Mouse (Mus musculus): ENCODE measurements at regions not wholly inside any gene's neighbourhood (a gene's known extent, or its start where the extent isn't known, plus 50 kb on each side); places are given as distances from the start of the nearest gene placed in this dataset.
A peak's percentile ranks its signal among the peaks of the same experiment; 100 is the strongest.

DNA sequence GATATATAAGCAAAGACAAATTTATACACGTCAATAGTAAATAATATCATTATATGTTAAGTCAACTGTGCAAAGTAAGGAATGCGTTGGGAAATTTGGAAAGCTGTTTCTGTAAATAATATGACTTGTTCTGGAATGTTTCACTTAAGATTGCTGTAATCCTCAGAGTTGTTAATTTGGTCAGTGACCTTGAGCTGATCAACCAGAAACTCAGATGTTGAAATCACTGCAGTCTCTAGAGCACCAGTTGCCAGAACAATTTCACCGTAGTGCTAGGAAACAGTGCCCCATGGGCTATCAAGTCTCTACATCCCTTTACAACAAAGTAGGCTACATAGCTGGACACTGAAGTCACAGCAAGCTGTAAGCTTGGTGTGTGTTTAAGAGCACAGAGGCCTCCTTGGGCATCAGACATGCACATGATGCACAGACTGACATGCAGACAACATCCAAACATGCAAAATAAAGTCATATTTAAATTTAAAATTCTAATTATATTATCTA, 212.6 kb downstream of the Pik3r1 start:
- no peak for DNase-seq (ENCODE audit: low spot score)

DNA sequence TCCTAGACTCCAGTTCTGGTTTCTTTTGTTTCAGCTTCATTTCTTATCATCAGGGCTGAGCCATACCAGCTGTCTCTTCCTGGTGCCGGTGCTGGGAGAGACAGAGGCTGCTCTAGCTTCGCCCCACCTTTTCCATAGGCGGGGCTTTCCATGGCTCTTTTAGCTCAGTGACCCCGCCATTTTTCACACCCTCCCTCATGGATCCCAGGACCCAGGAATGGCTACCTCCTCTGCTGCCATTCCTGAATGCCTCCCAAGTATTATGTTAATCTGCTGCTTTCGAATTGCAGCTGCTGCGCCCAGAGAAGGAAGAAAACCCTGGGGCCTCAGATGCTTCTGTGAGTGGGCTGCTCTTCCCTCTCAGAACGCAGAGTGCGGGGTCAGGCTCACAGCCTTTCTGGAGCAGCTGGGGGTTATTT, 214.9 kb downstream of the Pik3r1 start:
- DNase-seq (ENCODE audit: low spot score) = no peak

DNA sequence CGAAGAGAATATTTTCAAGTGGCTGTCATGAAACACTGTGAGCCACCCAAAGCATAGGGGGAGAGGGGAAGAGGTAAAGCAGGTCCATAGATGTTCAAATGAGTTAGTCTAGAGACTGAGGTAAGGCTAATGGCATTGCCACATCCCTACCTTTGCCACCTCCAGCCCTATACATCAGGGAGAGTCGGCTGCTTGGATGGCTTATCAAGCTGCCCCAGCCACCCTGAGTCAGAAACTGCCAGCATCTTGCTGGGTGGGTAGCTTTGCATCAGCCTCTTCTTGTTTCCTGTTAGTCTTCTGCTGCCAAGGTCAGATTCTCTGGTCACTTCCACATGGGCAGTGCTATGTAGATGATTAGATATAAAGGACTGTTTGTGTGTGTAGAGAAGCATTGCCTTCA, 215.6 kb downstream of the Pik3r1 start:
- DNase-seq (ENCODE audit: low spot score) = no peak

DNA sequence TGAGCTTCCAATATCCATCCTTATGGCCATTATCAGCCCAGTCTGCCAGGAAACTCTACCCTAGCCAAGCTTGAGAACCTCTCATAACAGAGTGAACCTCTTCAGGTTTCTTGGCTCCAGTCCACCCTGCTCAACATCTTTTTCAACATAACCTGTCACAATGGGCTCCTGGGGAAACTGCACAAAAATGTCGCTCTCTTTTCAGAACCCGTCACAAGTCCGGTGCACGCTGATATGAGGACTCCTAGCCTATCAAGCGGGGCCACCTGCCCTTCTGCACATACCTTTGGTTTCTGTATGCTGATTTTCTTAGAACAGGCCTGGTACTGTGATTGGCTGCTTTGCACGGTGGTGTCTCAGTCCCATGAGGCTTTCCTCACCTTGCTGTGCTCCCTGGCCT, 216.9 kb downstream of the Pik3r1 start:
- DNase-seq (ENCODE audit: low spot score) = no peak

DNA sequence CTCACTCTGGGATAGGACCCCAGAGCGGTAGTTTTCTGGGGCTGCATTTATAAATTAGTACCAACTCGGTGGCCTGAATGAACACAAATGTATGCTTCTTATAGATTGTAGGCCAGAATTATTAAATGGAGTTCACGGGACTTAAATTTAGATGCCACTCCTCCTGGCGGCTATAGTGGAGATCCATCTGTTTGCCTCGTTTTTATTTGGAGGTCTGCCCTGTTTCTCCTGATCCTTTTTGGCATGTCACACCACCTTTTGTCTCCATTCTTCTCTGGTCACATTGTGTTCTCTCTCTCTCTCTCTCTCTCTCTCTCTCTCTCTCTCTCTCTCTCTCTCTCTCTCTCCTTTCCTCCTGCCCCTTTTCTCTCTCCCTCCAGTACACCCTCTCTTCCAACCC, 217.5 kb downstream of the Pik3r1 start:
- DNase-seq (ENCODE audit: low spot score) = no peak

DNA sequence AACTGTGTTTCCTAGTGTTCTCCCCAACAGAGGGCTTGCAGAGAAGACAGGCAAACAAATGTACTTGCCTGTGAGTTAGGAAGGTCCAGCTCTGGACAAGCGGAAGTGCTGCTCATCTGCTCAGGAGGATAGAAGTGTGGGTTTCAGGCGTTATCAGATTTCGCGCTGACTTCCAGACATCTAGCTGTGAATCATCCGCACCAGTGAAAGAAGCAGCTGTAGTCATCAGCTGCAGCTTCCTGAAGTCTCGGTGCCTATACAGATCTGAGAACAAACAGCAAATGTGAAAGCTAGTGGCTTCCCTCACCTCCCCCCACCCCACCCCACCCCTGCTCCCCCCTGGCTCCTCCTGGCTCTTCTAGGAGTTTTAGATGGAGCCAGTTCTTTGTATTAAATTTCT, 220.1 kb downstream of the Pik3r1 start:
- DNase-seq (ENCODE audit: low spot score) = no peak

DNA sequence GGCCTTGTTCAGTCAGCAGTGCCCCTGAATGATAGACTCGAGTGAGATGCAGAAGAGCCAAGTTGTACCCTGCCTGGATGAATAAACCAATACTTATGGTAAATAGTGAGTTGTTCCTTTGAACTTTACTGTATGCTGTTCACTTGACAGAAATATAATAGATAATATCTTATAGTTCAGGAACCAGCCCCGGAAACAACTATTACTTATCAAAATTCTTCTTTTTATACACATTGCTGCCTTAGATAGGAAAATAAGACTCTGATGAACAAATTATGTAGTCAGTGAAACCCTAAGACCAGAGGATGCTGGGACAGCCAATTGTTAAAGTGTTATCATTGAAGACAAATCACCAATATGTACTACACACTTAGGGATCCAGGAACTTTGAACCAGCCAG, 220.7 kb downstream of the Pik3r1 start:
- DNase-seq (ENCODE audit: low spot score) = no peak

DNA sequence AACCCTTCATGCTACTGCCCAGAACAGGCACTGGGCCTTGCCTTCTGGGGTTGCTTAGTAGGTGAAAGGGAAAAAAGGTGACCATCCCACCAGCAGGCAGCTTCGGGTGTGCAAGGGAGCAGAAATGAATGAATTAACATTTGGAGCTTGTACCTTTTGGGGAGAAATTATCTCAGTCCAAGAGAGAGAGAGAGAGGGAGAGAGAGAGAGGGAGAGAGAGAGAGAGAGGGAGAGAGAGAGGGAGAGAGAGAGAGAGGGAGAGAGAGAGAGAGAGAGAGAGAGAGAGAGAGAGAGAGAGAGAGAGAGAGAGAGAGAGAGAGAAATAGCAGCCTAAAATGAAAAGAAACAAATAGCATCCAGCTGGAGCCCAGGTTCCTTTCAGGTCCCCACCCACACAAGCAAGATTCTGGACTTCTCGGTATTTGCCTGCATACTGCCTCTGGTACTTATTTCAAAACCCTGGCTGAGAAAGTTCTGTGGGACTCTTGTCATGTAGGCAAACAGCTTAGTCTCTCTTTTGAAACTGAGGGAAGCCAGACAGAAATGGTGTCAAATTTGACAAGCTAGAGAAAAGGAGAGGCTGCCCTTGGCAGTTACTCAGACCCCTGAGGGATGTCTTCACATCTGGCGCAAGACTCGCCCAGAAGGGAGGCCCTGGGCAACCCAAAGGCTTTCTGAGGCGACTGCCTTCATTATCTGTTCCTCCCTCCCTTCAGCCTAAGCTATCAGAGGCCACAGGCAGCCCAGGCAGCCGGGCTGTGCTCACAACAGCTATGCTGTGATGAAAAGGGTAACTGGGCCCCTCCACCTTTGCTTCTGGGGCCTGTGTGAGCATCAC, 222.5 kb downstream of the Pik3r1 start:
- no peak for DNase-seq (ENCODE audit: low spot score)

DNA sequence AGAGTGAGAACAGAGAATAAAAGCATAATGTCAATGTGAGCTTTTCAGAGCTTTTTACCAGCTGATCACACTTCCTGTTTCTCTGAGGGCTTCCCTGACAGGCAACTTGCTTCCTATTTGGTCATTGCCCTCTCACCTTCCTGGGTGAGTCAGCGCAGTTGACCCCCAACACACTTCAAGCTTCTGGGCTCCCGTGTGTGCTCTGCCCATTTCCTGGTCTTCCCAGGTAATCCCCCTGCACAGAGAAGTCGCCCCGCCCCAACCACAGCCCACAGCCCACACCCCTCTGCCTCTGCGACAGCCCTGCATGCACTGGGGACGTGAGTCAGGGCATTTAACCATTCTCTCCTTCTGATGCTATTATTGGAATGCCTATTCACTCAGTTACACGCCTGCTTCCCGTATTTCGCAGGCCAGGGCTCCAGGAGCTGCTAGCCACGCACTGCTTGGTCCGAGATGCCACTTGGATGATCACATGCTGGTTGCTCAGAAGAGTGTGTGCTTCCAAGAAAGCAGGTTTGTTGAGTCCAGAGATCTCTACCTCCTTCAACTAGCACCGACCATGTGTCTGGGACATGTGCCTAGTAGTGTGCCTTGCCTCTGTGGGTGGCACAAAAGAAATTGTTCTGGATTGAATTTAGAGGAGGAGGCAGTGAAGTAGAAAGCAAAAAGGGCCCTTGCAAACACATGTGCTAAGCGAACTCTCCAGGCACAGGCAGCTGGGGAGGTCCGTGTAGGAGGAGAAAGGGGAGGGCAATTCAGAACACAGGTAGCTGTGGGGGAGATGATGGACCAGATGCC, 227.4 kb downstream of the Pik3r1 start:
- DNase-seq (ENCODE audit: low spot score) = peak; percentile 18

DNA sequence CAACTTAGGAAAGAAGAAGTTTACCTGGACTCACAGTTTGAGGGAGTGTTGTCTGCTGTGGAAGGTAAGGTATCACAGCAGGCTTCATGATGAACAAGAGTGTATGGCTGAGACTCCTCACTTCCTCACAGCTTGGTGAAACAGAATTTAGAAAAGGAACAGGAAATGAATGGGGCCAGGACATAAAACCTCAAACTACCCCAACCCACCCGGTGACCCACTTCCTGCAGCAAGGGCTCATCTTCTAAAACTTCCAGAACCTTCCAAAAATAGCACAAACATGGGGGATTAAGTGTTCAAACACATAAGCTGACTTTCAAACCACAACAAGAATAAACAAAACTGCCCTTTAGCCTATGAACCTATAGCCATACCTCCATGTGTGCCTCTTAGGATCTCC, 229.9 kb downstream of the Pik3r1 start:
- no peak for DNase-seq (ENCODE audit: low spot score)

DNA sequence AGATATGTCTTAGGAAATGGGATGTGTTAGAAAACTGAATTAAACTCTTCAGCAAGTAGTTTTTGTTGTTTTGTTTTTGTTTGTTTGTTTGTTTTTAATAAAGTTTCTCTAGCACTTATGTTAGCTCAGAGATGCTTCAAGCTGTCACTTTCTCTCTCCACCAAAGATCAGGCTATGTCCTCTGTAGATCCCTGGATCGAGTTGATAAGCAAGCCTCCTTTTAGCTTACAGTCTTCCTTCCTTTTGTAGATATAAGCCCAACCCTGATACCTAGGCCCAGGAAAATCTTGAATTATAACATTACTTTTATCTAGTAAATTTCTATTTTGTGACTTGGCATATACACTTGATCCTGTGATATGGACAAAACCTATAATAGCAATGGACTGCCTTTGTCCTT, 232.0 kb downstream of the Pik3r1 start:
- no peak for DNase-seq (ENCODE audit: low spot score)

DNA sequence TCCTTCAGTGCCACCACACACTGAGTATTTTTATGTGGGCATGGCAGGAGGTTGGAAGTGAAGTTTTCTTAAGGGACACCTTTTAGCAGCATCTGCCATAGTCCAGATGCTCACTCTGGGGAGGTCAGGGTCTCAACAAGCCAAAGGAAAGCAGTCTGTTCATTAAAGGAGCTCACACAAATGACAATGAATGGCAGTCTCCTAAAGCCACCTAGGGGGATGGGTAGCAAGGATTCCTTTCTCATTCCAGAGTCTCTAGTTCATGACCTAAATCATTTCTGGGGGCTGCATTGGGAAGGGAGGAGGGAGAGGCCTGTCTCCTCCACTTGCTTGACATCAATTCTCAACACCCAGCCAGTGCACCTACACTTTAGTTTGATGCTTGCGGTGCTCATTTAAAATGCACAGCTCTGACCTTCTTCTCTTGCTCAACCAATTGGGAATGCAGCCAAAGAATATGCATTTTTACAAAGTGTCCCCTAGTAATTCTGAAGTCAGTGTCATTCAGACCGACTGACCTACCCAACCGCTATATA, 232.6 kb downstream of the Pik3r1 start:
- no peak for DNase-seq (ENCODE audit: low spot score)

DNA sequence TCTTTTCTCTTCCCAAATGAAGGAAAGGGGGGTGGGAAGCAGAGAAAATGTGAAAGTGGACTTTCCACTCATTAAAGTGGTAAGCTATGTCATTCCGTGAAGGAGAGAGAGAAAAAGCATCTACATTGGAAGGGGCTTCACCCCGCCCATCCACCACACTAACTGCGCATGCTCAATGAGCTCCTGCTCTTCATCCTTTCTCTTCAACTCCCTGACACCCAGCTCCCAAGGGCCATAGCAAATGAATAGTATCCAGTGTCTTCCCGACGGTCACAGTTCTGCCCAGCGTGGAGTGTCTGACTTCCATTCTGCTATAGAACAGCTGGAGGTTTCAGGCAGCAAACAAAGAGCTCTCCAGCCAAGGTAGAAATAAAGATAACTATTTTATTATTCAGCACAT, 233.5 kb downstream of the Pik3r1 start:
- no peak for DNase-seq (ENCODE audit: low spot score)

DNA sequence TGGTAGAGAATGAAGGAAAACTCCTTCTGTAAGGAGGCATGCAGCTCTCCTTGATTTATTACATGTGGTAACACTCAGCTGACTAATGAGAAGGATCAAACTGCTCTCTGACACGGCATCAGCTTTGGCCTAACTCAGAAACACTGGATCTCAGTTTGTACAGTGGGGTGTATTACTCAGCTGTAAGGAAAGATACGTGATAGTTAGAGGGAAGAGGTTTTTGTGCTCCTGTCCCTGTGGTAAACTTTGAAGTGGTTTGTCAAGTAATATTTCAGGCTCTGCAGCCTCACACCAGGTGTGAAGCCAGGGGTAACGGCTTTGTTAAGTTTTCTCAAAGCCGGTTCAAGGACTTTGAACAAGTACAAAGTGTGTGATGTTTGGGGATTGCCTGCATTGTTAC, 235.1 kb downstream of the Pik3r1 start:
- DNase-seq (ENCODE audit: low spot score) = no peak

DNA sequence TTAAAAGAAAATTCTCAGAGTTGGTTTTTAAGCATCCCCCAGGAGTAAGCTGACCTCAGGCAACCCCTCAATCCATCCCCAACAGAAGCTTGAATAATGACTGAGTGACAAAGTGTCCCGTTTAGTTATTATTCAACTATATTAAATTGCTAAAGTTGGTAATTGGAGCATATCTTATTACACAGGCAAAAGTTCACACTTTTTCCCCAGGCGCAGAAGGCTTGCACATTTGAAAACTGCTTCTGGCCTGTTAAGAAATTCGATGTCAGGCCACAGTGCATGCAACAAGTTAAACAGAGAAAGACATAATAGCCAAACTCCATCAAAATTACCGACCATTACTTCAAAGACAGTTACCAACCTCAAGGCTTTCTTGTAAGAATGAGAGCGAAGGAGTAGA, 240.3 kb downstream of the Pik3r1 start:
- DNase-seq (ENCODE audit: low spot score) = no peak

DNA sequence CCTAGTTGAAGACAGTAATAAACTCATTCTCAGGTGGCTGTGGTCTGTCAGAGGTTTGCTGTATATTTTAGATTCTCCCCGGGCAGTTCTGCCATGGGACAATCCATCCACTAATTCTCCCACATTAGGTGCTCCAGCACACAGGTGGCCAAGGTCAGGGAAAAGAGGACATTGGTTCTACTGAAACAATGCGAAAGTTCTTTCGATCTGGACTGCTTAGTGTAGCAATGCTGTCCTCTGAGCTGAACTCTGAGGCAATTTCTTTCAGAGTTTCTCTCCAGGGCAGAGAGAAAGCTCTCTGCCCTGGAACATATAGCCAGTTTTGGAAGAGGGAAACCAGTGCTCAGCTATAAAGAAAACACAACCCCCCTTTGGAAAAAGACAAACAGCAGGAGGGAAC, 243.2 kb downstream of the Pik3r1 start:
- DNase-seq (ENCODE audit: low spot score) = no peak

DNA sequence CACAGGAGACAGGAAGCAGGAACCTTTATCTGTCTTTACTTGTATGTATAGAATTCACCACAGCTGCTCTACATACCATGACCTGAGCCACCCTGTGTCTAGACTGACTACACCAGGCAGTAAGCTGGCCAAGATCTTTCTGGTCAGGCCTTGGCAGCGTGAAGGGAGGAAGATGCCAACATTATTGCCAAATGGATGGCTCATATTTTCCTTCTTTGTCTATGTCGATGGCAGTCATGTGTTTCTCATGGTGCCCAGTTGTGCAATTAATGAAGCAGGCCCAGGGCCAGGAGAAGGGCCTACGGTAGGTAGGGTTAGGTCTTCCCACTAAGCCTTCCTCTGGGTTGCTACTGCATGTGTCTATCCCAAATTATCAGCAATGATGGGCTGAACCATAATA, 243.8 kb downstream of the Pik3r1 start:
- no peak for DNase-seq (ENCODE audit: low spot score)

DNA sequence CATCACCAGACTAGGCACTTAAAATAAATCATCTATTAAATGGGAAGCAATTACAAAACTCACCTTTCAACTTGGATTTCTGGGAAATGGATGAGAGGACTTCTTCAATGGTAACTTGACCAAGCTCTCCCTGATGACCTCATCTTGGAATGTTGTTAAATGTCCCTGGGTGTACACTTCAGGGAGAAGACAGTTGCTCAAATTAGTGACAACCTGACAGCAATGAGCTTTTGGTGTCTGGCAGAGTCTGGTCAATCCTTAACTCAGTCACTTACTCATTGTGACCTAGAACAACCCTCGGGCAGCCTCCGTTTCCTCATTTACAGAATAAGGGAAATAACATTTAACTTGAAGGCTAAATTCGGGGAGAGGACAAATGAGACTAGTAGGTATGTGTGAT, 244.5 kb downstream of the Pik3r1 start:
- DNase-seq (ENCODE audit: low spot score) = no peak

DNA sequence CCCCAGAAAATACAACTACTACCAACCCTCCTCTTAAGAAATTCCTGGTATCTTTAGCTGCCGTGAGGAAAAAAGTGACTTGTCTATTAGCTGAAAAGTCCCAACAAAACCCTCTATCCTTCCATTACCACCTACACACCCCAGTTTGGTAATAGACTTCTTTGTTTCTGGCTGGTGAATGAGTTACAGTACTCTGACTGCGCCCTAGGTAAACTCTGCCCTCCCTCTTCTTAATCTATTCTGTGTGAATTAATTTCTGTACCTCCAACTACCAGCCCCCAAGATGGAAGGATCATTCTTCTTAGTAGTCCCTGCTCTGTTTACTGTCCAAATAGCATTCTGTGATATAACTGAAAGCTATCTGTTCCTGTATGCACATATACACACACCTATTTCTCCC, 245.4 kb downstream of the Pik3r1 start:
- no peak for DNase-seq (ENCODE audit: low spot score)

DNA sequence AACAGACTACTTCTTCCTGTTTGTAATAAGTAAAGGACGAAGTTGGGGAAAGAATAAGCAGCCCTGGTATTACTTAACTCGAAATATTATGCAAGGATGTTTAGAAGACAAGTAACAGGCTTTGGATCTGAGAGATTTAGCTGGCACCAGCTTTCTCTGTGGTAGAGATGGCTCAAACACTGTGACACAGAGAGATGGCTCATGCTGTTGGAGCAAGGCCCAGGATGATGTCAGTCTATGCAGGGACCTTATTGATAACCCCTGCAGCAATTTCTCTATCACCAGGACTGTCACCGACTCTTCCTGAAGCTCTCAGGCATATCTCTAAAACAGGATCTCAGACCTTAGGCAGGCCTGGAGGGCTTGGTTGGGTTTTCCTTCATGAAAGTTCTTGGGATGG, 254.7 kb downstream of the Pik3r1 start:
- DNase-seq (ENCODE audit: low spot score) = no peak

DNA sequence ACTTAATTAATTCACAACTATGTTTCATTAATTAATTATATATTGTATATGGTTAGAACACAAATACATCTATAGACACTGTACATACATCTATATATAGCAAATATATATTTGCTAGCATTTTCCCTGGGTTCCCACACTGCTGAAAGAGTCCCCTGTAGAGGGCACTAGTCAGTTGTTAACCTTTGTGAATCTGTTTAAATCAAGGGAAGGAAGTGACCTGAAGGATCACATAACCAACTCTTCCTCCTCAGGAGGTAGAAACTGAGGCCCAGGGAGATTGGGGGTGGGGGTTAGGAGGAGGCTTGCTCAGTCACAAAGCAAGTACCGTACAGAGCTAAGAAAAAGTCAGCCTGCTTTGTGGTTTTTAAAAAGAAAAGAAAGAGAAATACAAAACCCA, 258.1 kb downstream of the Pik3r1 start:
- DNase-seq (ENCODE audit: low spot score) = no peak

DNA sequence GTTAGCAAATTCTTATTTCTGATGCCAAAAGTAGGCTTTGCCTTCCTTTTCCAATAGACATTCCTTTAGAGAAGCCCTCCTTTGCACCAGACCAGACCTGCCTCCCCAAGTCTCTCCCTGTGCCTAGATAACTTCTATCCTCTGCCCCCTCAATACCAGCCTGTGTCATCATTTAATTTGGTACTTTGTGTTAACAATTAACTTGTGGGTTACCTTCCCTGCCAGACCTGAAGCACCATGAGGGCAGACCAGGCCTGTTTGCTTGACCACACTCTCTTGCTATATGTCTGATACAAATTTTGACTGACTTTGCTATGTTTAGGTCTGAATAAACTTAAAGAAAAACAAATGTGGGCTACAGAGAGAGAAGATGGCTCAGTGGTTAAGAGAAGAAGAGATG, 259.7 kb downstream of the Pik3r1 start:
- DNase-seq (ENCODE audit: low spot score) = no peak

DNA sequence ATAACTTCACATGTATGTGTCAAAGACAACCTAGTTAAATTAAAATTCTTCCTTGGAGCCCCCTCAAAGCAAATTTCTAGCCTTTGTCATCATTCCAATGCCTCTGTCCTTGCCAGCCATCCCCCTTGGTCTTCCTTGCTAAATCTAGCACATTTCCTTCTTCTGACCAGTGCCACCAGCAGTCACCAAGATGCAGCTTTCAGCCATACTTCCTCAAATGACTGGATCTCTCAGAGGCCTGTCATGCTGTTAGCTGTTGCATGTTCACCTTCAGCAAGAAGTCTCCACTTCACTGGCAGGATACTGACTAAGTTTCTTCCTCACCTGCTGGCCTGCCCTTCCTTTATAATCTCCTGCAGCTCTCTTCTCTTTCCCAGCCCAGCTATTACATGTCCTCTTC, 261.3 kb downstream of the Pik3r1 start:
- no peak for DNase-seq (ENCODE audit: low spot score)

Measured in layer of hippocampus, adult 9-10 months (tissue).